Mouse (Mus musculus) gastrocnemius, adult 2 months (tissue): ENCODE results near the gene Grin2a. TPM values are rescaled to one million over a fixed set of nuclear protein-coding genes. Genes with fewer than 3 reads are reported as not detected.
"Not testable (repeated sequence)": the region's sequence is repeated elsewhere in the genome, so short reads cannot be mapped to it uniquely, and the experiment has no call there.

Source experiments
- DNase-seq: peaks from one replicate; pipeline ENCODE4 v3.0.0; 2022
- H3K27ac ChIP-seq: fragments of 200-600 bp; 2 replicates; pipeline ENCODE4 v1.8.1; 2022; ENCODE audit warnings: mild to moderate bottlenecking
- H3K4me3 ChIP-seq: fragments of 200-600 bp; 2 replicates; pipeline ENCODE4 v1.8.1; 2022; ENCODE audit warnings: mild to moderate bottlenecking, moderate library complexity
- CTCF ChIP-seq: fragments of 200-600 bp; IDR thresholded peaks from 2 replicates; pipeline ENCODE4 v1.8.1; 2022; ENCODE audit warnings: antibody characterized with exemption, mild to moderate bottlenecking, moderate library complexity
- intact Hi-C: fragments of 180-260 bp; cut with DNase I; formaldehyde crosslinking; loops from one replicate; pipeline ENCODE4 v1.15.1; 2025
- total RNA-seq, 2 experiments: library from RNA; stranded (reverse); gene quantifications; 2 replicates each; pipeline ENCODE4 v1.2.3; 2021

The Grin2a gene
- total RNA-seq, 2 experiments from 2014 or later: 0.14 TPM; not detected in 1

GRCm38 (mm10) chr16:9617215-9617614 lies 378.1 kb downstream of the Grin2a start:
- no peak for DNase-seq
- intact Hi-C loops: no loop called here
- no peak overlapping the region for H3K4me3 ChIP-seq
- no peak overlapping the region for H3K27ac ChIP-seq
- TF ChIP-seq CTCF: no peak

- Histone ChIP-seq H3K27ac (no peak overlapping the region), H3K4me3 (no peak overlapping the region)
- no peak for TF ChIP-seq CTCF
- intact Hi-C loops: no loop called here
- no peak for DNase-seq
These were observed 378.6 kb downstream of the Grin2a start for GRCm38 (mm10) chr16:9616807-9617206.

- DNase-seq: not testable (repeated sequence)
These were observed 382.8 kb downstream of the Grin2a start for GRCm38 (mm10) chr16:9612596-9612995.

GRCm38 (mm10) chr16:9607432-9607831 lies 387.9 kb downstream of the Grin2a start:
- H3K4me3 ChIP-seq: no peak overlapping the region
- intact Hi-C loops: no loop called here
- no peak overlapping the region for H3K27ac ChIP-seq
- DNase-seq: no peak
- TF ChIP-seq CTCF: no peak

More at GRCm38 (mm10) chr16:9612596-9612995, 382.8 kb downstream of the Grin2a start:
- H3K4me3 ChIP-seq, H3K27ac ChIP-seq, intact Hi-C loops: not testable (repeated sequence)

- H3K4me3 ChIP-seq: no peak overlapping the region
- no peak for DNase-seq
- TF ChIP-seq CTCF: no peak
- intact Hi-C loops: no loop called here
- H3K27ac ChIP-seq: no peak overlapping the region
These were observed 391.4 kb downstream of the Grin2a start for GRCm38 (mm10) chr16:9603983-9604382.

GRCm38 (mm10) chr16:9602579-9602978 lies 392.8 kb downstream of the Grin2a start:
- TF ChIP-seq CTCF: no peak
- no peak overlapping the region for H3K4me3 ChIP-seq
- no peak for DNase-seq
- no peak overlapping the region for H3K27ac ChIP-seq
- intact Hi-C loops: no loop called here

GRCm38 (mm10) chr16:9589176-9589575 lies 406.2 kb downstream of the Grin2a start:
- no peak overlapping the region for H3K4me3 ChIP-seq
- no peak for DNase-seq
- TF ChIP-seq CTCF: no peak
- intact Hi-C loops: no loop called here
- no peak overlapping the region for H3K27ac ChIP-seq

GRCm38 (mm10) chr16:9588431-9588830 lies 406.9 kb downstream of the Grin2a start:
- no peak for DNase-seq
- intact Hi-C loops: no loop called here
- no peak for TF ChIP-seq CTCF
- Histone ChIP-seq H3K4me3 (no peak overlapping the region), H3K27ac (no peak overlapping the region)

- Histone ChIP-seq H3K27ac (no peak overlapping the region), H3K4me3 (no peak overlapping the region)
- intact Hi-C loops: no loop called here
- DNase-seq: no peak
- TF ChIP-seq CTCF: no peak
These were observed 411.4 kb downstream of the Grin2a start for GRCm38 (mm10) chr16:9583981-9584380.

GRCm38 (mm10) chr16:9571793-9572192 lies 423.6 kb downstream of the Grin2a start:
- DNase-seq: no peak
- intact Hi-C loops: no loop called here

GRCm38 (mm10) chr16:9567286-9567685 lies 428.1 kb downstream of the Grin2a start:
- DNase-seq: no peak
- TF ChIP-seq CTCF: no peak
- no peak overlapping the region for H3K4me3 ChIP-seq
- intact Hi-C loops: no loop called here
- H3K27ac ChIP-seq: no peak overlapping the region

More at GRCm38 (mm10) chr16:9571793-9572192, 423.6 kb downstream of the Grin2a start:
- no peak overlapping the region for H3K4me3 ChIP-seq
- TF ChIP-seq CTCF: no peak
- no peak overlapping the region for H3K27ac ChIP-seq

- no peak overlapping the region for H3K27ac ChIP-seq
- TF ChIP-seq CTCF: no peak
- intact Hi-C loops: no loop called here
- no peak overlapping the region for H3K4me3 ChIP-seq
- DNase-seq: no peak
These were observed 433.5 kb downstream of the Grin2a start for GRCm38 (mm10) chr16:9561816-9562215.

- no peak overlapping the region for H3K4me3 ChIP-seq
- no peak overlapping the region for H3K27ac ChIP-seq
- intact Hi-C loops: no loop called here
- TF ChIP-seq CTCF: no peak
- no peak for DNase-seq
These were observed 460.2 kb downstream of the Grin2a start for GRCm38 (mm10) chr16:9535196-9535595.

GRCm38 (mm10) chr16:9533564-9534332 lies 461.6 kb downstream of the Grin2a start:
- no peak for TF ChIP-seq CTCF
- no peak overlapping the region for H3K4me3 ChIP-seq
- no peak for DNase-seq
- no peak overlapping the region for H3K27ac ChIP-seq
- intact Hi-C loops: no loop called here
